Mouse (Mus musculus): ENCODE measurements around the gene Axl. TPM values are rescaled to one million over a fixed set of nuclear protein-coding genes. Genes with fewer than 3 reads are reported as not detected.
A peak's percentile ranks its signal among the peaks of the same experiment; 100 is the strongest.

Axl gene
- polyA plus RNA-seq, 1 experiment from 2014 or later = 110 TPM

- no peak overlapping the region; the same call in 1 of the 2 replicates for H3K4me2 ChIP-seq (ENCODE audit: low read length)
- H3K27me3 ChIP-seq (ENCODE audit: insufficient read depth, low read length) = no peaks in the 10 kb centered on the region
- no peaks in the 10 kb centered on the region for H3K9me3 ChIP-seq (replicated peaks; ENCODE audit: low read length)
- DNase-seq (ENCODE audit: low spot score) (peak; percentile 84), ATAC-seq (replicated peaks; ENCODE audit: low FRiP score, low read depth) (peak; percentile 23; the same call in 1 of the 2 replicates)
- TF ChIP-seq CTCF (IDR thresholded peaks at IDR 0.05; ENCODE audit: low read depth) = no peak
- H3K9ac ChIP-seq (ENCODE audit: low read depth, low read length) = no peak overlapping the region
- peaks cover 25% of the 10 kb centered on the region; the same call in 1 of the 2 replicates for H3K36me3 ChIP-seq (ENCODE audit: insufficient read depth, low read length)
- H3K4me3 ChIP-seq (replicated peaks; ENCODE audit: low read depth, low read length) = no peak overlapping the region
- H3K27ac ChIP-seq = peak overlapping the region; percentile 85
- 48% methylated on average over 5 of the region's 5 CpGs for WGBS
- no peaks in the 10 kb centered on the region for H3K4me1 ChIP-seq (replicated peaks; ENCODE audit: insufficient read depth, low read length)
These were observed 24.3 kb downstream of the Axl start for GRCm38 (mm10) chr7:25764221-25764620.

GRCm38 (mm10) chr7:25763678-25764077 is 24.8 kb downstream of the Axl start:
- ATAC-seq (replicated peaks; ENCODE audit: low FRiP score, low read depth) (peak; percentile 61; the same call in 1 of the 2 replicates), DNase-seq (ENCODE audit: low spot score) (peak; percentile 90)
- Histone ChIP-seq H3K9ac (ENCODE audit: low read depth, low read length) (no peak overlapping the region), H3K4me1 (replicated peaks; ENCODE audit: insufficient read depth, low read length) (no peaks in the 10 kb centered on the region), H3K9me3 (replicated peaks; ENCODE audit: low read length) (no peaks in the 10 kb centered on the region), H3K36me3 (ENCODE audit: insufficient read depth, low read length) (peaks cover 25% of the 10 kb centered on the region; the same call in 1 of the 2 replicates), H3K4me2 (ENCODE audit: low read length) (no peak overlapping the region; the same call in 1 of the 2 replicates), H3K27me3 (ENCODE audit: insufficient read depth, low read length) (no peaks in the 10 kb centered on the region), H3K27ac (peak overlapping the region; percentile 85), H3K4me3 (replicated peaks; ENCODE audit: low read depth, low read length) (no peak overlapping the region)
- WGBS = 46% methylated on average over 11 of the region's 11 CpGs
- no peak for TF ChIP-seq CTCF (IDR thresholded peaks at IDR 0.05; ENCODE audit: low read depth)

GRCm38 (mm10) chr7:25761354-25761753 is 27.2 kb downstream of the Axl start:
- TF ChIP-seq CTCF (IDR thresholded peaks at IDR 0.05; ENCODE audit: low read depth) = no peak
- Histone ChIP-seq H3K4me2 (ENCODE audit: low read length) (no peak overlapping the region), H3K9me3 (replicated peaks; ENCODE audit: low read length) (no peaks in the 10 kb centered on the region), H3K27ac (no peak overlapping the region), H3K36me3 (ENCODE audit: insufficient read depth, low read length) (0 out of 2 replicates have a peak, but pooled peaks cover 14% of the 10 kb centered on the region), H3K4me3 (replicated peaks; ENCODE audit: low read depth, low read length) (no peak overlapping the region), H3K4me1 (replicated peaks; ENCODE audit: insufficient read depth, low read length) (no peaks in the 10 kb centered on the region), H3K27me3 (ENCODE audit: insufficient read depth, low read length) (no peaks in the 10 kb centered on the region), H3K9ac (ENCODE audit: low read depth, low read length) (no peak overlapping the region)
- no peak for ATAC-seq (replicated peaks; ENCODE audit: low FRiP score, low read depth)
- no peak for DNase-seq (ENCODE audit: low spot score)
- WGBS = 74% methylated on average over 10 of the region's 10 CpGs

- H3K27me3 ChIP-seq (ENCODE audit: insufficient read depth, low read length) = no peaks in the 10 kb centered on the region
- H3K9ac ChIP-seq (ENCODE audit: low read depth, low read length) = peak overlapping the region; percentile 54
- ATAC-seq (replicated peaks; ENCODE audit: low FRiP score, low read depth) (peak; percentile 31), DNase-seq (ENCODE audit: low spot score) (peak; percentile 97)
- peaks cover 8% of the 10 kb centered on the region; the same call in 1 of the 2 replicates for H3K36me3 ChIP-seq (ENCODE audit: insufficient read depth, low read length)
- no peaks in the 10 kb centered on the region for H3K9me3 ChIP-seq (replicated peaks; ENCODE audit: low read length)
- peak; percentile 89 for TF ChIP-seq CTCF (IDR thresholded peaks at IDR 0.05; ENCODE audit: low read depth)
- H3K4me1 ChIP-seq (replicated peaks; ENCODE audit: insufficient read depth, low read length) = peaks cover 9% of the 10 kb centered on the region
- H3K4me2 ChIP-seq (ENCODE audit: low read length) = peak overlapping the region; percentile 88
- WGBS = under 1% methylated on average over 18 of the region's 18 CpGs
- peak overlapping the region; percentile 93 for H3K4me3 ChIP-seq (replicated peaks; ENCODE audit: low read depth, low read length)
- H3K27ac ChIP-seq = peak overlapping the region; percentile 99
These were observed 32.5 kb downstream of the Axl start for GRCm38 (mm10) chr7:25756011-25756410.

GRCm38 (mm10) chr7:25755468-25755833 is 33.1 kb downstream of the Axl start:
- Histone ChIP-seq H3K4me3 (replicated peaks; ENCODE audit: low read depth, low read length) (peak overlapping the region; percentile 93), H3K27me3 (ENCODE audit: insufficient read depth, low read length) (no peaks in the 10 kb centered on the region), H3K4me2 (ENCODE audit: low read length) (peak overlapping the region; percentile 88), H3K9me3 (replicated peaks; ENCODE audit: low read length) (no peaks in the 10 kb centered on the region), H3K4me1 (replicated peaks; ENCODE audit: insufficient read depth, low read length) (peaks cover 9% of the 10 kb centered on the region), H3K36me3 (ENCODE audit: insufficient read depth, low read length) (peaks cover 11% of the 10 kb centered on the region), H3K27ac (peak overlapping the region; percentile 99), H3K9ac (ENCODE audit: low read depth, low read length) (peak overlapping the region; percentile 54)
- peak; percentile 57 for ATAC-seq (replicated peaks; ENCODE audit: low FRiP score, low read depth)
- DNase-seq (ENCODE audit: low spot score) = no peak
- WGBS = under 1% methylated on average over 15 of the region's 15 CpGs
- TF ChIP-seq CTCF (IDR thresholded peaks at IDR 0.05; ENCODE audit: low read depth) = no peak

- H3K9me3 ChIP-seq (replicated peaks; ENCODE audit: low read length) = no peaks in the 10 kb centered on the region
- H3K4me3 ChIP-seq (replicated peaks; ENCODE audit: low read depth, low read length) = peak within 1 kb of the TSS; percentile 93
- TF ChIP-seq CTCF (IDR thresholded peaks at IDR 0.05; ENCODE audit: low read depth) = peak; percentile 63
- peak within 1 kb of the TSS; percentile 99 for H3K27ac ChIP-seq
- peaks cover 11% of the 10 kb centered on the region for H3K36me3 ChIP-seq (ENCODE audit: insufficient read depth, low read length)
- peaks cover 9% of the 10 kb centered on the region for H3K4me1 ChIP-seq (replicated peaks; ENCODE audit: insufficient read depth, low read length)
- under 1% methylated on average over 55 of the region's 55 CpGs for WGBS
- ATAC-seq (replicated peaks; ENCODE audit: low FRiP score, low read depth) (peak; percentile 93), DNase-seq (ENCODE audit: low spot score) (peak; percentile 100)
- peak within 1 kb of the TSS; percentile 88 for H3K4me2 ChIP-seq (ENCODE audit: low read length)
- H3K27me3 ChIP-seq (ENCODE audit: insufficient read depth, low read length) = no peaks in the 10 kb centered on the region
- peak within 1 kb of the TSS; percentile 99 for H3K9ac ChIP-seq (ENCODE audit: low read depth, low read length)
These were observed 33.6 kb downstream of the Axl start, which contains the start of gene Hnrnpul1 for GRCm38 (mm10) chr7:25754738-25755467. Gene Hnrnpul1, minus strand, starts transcription at chr7:25754757.

Measured in kidney, postnatal 0 days (tissue).